Mouse (Mus musculus) small intestine, adult 2 months (tissue): Measurements from ENCODE around the gene Grin3a. TPM values are rescaled to one million over a fixed set of nuclear protein-coding genes. Genes with fewer than 3 reads are reported as not detected.

Experiments
- H3K27ac ChIP-seq: fragments of 200-500 bp; 2 replicates; pipeline ENCODE4 v1.5.1; 2012; ENCODE audit warnings: low read depth, low read length, control low read depth, inconsistent platforms; ENCODE audit not compliant: insufficient read depth
- H3K27me3 ChIP-seq: fragments of 200-500 bp; 2 replicates; pipeline ENCODE4 v1.6.1; 2012; ENCODE audit warnings: mild to moderate bottlenecking, moderate library complexity, low read length, inconsistent platforms; ENCODE audit not compliant: control insufficient read depth, insufficient read depth
- H3K36me3 ChIP-seq: fragments of 200-500 bp; 2 replicates; pipeline ENCODE4 v1.6.1; 2012; ENCODE audit warnings: mild to moderate bottlenecking, low read length, control low read depth, inconsistent platforms; ENCODE audit not compliant: control insufficient read depth, insufficient read depth
- H3K4me1 ChIP-seq: fragments of 200-500 bp; 2 replicates; pipeline ENCODE4 v1.6.1; 2012; ENCODE audit warnings: low read length, inconsistent platforms, mixed read lengths; ENCODE audit not compliant: control insufficient read depth, insufficient read depth, insufficient read length
- H3K4me3 ChIP-seq: fragments of 200-500 bp; 2 replicates; pipeline ENCODE4 v1.5.1; 2012; ENCODE audit warnings: low read depth, mild to moderate bottlenecking, control low read depth, inconsistent platforms, low read length, moderate library complexity
- CTCF ChIP-seq: fragments of 200-500 bp; IDR thresholded peaks from 2 replicates; pipeline ENCODE4 v1.5.1; 2012; ENCODE audit warnings: low read depth, mild to moderate bottlenecking, control low read depth, inconsistent platforms, low read length, moderate library complexity, mixed read lengths; ENCODE audit not compliant: insufficient replicate concordance, insufficient read length; ENCODE audit errors: extremely low read depth
- POLR2A ChIP-seq: fragments of 200-500 bp; IDR thresholded peaks from 2 replicates; pipeline ENCODE4 v1.6.1; 2012; ENCODE audit warnings: low read depth, mild to moderate bottlenecking, control low read depth, inconsistent platforms, low read length, moderate library complexity
- WGBS: fragments of 180-500 bp; shearing (Covaris S2); methylation state at CpG from one replicate; pipeline ENCODE4 v1.1.7; 2018; 5-methylcytosine and 5-hydroxymethylcytosine counted together
- polyA plus RNA-seq: library from polyadenylated mRNA; depleted of rRNA; stranded (reverse); fragments of >200 nt; gene quantifications from 2 replicates; pipeline ENCODE4 v1.2.3, GENCODE M21; 2012

Grin3a gene
- polyA plus RNA-seq, 1 experiment: 0.03 TPM

DNA sequence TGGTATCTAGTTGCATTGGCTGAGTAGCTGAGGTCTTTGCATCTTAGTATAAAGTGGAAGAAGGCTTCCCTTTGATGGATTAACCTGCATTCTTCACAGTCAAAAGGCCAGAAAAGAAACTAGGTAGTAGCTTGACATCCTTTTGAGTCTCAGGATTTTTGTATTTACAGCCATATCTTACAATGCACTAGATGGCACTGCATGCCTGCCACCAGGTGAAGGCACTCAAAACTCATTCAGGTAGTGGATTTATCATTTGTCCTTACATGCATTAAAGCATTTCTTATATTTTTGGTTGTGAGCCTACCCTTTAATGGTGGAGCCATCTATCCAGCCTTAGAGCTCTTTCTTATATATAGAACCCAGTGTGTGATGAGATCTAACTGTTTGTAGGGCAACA, 13.5 kb downstream of the Grin3a start:
- Histone ChIP-seq H3K27me3 (no peaks in the 10 kb centered on the region), H3K4me1 (no peaks in the 10 kb centered on the region), H3K36me3 (no peaks in the 10 kb centered on the region), H3K4me3 (no peak overlapping the region), H3K27ac (no peak overlapping the region)
- TF ChIP-seq POLR2A (no peak), CTCF (no peak)

DNA sequence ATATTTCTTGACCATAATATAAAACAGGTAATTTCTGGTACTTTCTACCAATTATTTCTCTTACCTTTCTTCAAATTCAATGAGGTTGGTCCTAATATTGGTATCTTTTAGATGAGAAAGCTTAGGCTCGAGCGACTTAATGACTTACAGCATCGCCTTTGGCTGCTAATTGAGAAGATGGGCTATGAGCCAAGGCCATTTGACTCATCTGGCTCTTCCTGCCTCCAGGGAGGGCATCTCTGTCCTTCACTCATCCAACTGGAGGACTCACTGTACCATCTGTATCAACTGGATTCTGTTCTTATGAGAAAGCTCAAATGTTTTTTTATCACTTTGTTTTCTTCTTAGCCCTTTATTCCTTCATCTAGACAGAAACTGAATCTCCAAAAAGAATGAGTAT, 31.7 kb downstream of the Grin3a start:
- Histone ChIP-seq H3K36me3 (no peaks in the 10 kb centered on the region), H3K27me3 (no peaks in the 10 kb centered on the region), H3K27ac (no peak overlapping the region), H3K4me3 (no peak overlapping the region), H3K4me1 (no peaks in the 10 kb centered on the region)
- TF ChIP-seq CTCF (no peak), POLR2A (no peak)
- 85% methylated on average over 3 of the region's 3 CpGs for WGBS

DNA sequence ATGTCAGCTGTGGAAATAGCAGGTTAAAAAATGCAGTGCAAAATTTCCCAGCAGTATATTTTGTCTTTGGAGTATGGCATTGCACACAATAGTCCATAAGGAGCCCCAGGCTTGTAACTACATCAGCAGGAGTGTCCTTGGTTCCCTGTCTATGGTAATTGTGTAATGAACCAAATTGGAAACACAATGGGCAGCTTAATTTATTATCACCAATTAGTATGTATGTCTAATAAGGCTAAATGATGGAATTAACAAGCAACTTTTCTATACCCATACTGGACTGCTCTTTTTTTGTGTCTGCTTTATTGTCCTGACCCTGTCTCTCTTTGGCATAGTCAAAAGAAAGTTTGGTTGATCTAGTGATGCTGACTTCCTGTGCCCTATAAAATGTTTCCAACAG, 38.8 kb downstream of the Grin3a start:
- Histone ChIP-seq H3K27ac (no peak overlapping the region), H3K4me3 (no peak overlapping the region), H3K27me3 (no peaks in the 10 kb centered on the region), H3K4me1 (no peaks in the 10 kb centered on the region), H3K36me3 (no peaks in the 10 kb centered on the region)
- TF ChIP-seq CTCF: no peak

DNA sequence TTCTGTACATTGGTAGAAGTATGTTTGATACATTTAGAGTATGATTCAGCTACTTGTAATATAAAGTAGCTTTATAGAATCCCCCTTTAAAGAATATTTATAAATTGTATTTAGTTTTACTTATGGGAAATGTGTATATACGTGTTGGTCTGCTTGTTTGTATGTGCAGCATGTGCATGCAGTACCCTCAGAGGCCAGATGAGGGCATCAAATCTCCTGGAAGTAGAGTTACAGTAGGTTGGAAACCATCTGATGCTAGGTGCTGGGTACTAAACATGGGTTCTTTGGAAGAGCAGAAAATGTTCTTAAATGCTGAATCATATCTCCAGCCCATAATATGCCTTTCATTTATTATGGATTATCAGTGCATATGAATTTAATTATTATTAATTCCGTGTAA, 46.2 kb downstream of the Grin3a start:
- Histone ChIP-seq H3K4me3 (no peak overlapping the region), H3K27me3 (no peaks in the 10 kb centered on the region), H3K36me3 (no peaks in the 10 kb centered on the region), H3K4me1 (no peaks in the 10 kb centered on the region), H3K27ac (no peak overlapping the region)
- TF ChIP-seq CTCF (no peak), POLR2A (no peak)
- WGBS: 87% methylated on average over 2 of the region's 2 CpGs

DNA sequence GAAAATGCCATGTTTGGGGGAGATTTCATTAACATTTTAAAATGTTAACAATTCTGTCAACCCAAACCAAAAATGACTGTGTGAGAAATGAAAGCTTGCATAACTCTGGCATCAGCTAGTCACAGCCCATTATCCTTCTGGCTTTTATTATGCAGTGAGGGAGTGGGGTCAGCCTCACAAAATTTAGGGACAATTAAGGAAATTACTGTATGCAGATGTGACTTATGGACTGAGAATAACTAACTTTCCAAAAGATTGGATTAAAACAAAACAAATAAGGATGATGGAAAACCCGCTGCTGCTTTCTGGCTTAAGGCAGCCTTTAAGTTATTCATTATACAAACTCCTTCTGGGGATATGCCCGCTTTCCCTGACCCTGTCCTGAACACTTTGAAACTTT, 56.6 kb downstream of the Grin3a start:
- TF ChIP-seq CTCF (no peak), POLR2A (no peak)
- WGBS: 63% methylated on average over 2 of the region's 2 CpGs
- no peaks in the 10 kb centered on the region for H3K36me3 ChIP-seq

DNA sequence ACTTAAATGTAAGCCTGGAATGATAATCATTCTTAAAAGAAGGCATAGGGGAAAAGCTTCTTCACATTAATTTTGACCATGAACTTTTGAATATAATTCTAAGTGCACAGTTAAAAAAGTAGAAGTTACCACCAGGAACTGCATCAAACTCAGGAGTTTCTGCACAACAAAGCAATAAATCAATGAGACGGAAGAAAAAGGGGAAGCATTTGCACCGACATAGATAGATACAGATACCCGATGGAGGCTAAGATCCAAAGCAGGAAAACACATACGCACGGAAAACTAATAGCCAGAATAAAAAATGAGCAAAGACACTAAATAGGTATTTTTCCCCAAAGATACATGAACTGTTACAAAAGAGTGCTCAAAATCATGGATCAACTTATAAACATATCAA, 102.7 kb downstream of the Grin3a start:
- no peaks in the 10 kb centered on the region for H3K27me3 ChIP-seq
- WGBS: 75% methylated on average over 5 of the region's 5 CpGs
- H3K4me3 ChIP-seq: no peak overlapping the region
- H3K27ac ChIP-seq: no peak overlapping the region
- TF ChIP-seq CTCF (no peak), POLR2A (no peak)
- no peaks in the 10 kb centered on the region for H3K36me3 ChIP-seq
- H3K4me1 ChIP-seq: no peaks in the 10 kb centered on the region

More for the DNA sequence above, 56.6 kb downstream of the Grin3a start:
- H3K27me3 ChIP-seq: no peaks in the 10 kb centered on the region
- H3K4me3 ChIP-seq: no peak overlapping the region
- no peaks in the 10 kb centered on the region for H3K4me1 ChIP-seq
- no peak overlapping the region for H3K27ac ChIP-seq

DNA sequence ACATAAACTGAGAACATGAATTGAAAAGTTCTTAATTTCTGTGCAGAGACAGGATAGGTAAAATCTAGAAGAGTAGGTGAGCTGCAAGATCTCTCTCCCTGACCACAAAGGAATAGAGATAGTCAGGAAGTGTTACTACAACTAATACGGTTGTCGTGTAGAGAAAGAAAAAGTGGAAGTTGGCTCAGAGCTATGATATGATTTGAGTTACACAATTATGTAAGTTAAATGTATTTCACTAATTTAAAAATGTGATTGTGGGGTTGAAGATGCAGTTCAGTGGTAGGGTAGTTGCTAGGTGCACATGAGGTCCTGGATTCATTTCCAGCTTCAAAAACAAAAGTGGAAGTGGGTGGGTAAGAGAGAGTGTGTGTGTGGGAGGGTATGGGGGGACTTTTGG, 103.6 kb downstream of the Grin3a start:
- WGBS: 83% methylated on average over 2 of the region's 2 CpGs
- Histone ChIP-seq H3K27me3 (no peaks in the 10 kb centered on the region), H3K27ac (no peak overlapping the region), H3K4me3 (no peak overlapping the region), H3K4me1 (no peaks in the 10 kb centered on the region), H3K36me3 (no peaks in the 10 kb centered on the region)
- no peak for TF ChIP-seq POLR2A
- TF ChIP-seq CTCF: no peak
